Mouse (Mus musculus): ENCODE results near the gene Mrpl45.

The Mrpl45 gene

DNA sequence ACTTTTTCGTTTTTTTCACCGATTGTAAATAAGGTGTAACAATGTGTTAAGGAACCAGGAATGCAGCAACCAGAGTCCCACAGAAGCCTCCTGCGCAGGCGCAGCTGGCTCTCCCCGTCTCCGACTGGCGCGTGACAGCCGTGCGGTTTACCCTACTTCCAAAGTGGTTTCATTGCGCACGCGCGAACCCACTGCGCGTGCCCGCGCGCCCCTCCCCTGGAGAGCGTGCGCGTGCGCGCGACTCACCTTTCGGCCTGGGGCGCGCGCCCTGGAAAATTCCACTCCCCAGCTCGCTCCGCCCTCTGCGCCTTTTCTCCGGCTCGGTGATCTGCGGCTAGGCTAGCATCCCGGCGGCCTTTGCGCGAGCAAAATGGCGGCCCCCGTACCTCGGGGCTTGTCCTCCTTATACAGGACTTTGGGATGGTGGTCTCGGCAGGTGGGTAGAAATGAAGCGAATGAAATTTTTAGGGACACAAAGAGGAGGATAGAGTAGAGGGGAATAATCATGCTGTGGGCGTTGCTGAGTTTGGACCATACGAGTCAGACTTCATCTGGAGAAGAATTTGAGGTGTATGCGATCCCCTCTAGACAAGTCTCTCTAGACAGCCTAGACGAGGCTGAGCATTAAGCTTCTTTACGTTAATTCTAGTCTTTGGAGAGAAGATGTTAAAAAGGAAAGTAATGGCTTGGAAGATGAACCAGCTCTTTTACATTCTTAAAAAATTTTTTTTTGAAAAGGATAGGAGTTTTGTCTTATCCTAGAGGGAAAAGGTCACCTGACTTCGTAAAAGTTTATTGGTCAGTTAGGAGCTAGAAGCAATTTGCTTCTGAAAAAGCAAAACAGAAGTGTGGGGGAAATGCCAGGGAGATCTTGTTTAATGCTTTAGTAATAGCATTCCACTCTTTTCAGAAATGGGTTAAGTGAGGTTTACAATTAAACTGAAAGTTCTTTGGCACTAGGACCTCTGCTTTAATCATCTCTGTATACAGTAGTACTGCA, at the start of gene Mrpl45:
TSS of gene Mrpl45 (plus strand) at position 213 of the 1,000 bp plus-strand sequence.
- WGBS: under 1% methylated on average over 50 of the region's 50 CpGs

DNA sequence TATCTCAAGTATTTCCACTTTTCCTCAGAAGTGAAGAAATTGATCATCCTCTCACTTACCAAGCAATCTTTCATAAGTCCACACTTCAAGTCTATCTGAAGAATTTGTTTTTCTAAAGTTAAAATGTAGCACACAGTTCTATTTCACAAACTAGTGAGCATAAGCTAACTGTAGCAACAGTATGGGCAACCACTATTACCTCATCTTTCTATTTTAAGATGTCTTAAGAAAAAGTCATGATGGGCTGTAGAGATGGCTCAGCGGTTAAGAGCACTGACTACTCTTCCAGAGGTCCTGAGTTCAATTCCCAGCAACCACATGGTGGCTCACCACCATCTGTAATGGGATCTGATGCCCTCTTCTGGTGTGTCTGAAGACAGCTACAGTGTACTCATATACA, 49.0 kb upstream of the Mrpl45 start:
- WGBS: 79% methylated on average over 1 of the region's 1 CpGs

DNA sequence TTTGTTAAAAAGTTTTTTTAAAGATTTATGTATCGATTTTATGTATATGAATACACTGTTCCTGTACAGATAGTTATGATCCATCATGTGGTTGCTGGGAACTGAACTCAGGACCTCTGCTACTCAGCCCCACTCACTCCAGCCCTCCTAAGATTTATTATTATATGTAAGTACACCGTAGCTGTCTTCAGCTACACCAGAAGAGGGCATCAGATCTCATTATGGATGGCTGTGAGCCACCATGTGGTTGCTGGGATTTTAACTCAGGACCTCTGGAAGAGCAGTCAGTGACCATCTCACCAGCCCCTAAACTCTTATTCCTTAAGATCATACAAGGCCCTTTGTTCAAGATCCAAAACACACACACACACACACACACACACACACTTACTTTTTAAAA, 45.5 kb upstream of the Mrpl45 start:
- 65% methylated on average over 2 of the region's 2 CpGs for WGBS

DNA sequence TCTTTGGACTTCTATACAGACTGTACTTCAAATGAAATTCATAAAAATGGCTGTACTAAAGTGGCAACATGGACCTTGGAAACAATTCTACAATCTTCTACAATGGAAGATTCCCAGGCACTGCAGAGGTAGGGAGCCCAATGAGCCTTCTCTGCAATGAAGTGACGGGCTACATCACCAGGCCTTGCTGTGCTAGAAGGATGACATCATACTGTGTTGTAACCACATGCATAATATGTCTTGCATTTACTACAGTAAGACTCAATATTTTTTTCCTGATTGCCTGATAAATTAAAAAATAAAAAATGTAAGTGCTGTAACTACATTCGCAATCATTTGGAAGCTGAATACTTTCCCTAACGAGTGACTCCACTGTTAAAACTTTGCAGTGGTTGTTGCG, 42.7 kb upstream of the Mrpl45 start:
- 78% methylated on average over 4 of the region's 4 CpGs for WGBS

DNA sequence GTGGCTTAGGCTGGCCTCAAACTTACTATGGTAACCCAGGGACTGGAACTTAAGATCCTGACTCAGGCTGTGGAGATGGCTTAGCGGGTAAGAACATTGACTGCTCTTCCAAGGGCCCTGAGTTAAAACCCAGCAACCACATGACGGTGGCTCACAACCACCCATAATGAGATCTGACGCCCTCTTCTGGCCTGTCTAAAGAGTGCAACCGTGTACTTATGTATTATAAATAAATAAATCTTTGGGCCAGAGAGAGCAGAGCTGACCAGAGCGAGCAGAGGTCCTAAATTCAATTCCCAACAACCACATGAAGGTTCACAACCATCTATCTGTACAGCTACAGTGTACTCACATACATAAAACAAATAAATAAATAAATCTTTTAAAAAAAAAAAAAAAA, 41.9 kb upstream of the Mrpl45 start:
- WGBS: 88% methylated on average over 5 of the region's 5 CpGs

DNA sequence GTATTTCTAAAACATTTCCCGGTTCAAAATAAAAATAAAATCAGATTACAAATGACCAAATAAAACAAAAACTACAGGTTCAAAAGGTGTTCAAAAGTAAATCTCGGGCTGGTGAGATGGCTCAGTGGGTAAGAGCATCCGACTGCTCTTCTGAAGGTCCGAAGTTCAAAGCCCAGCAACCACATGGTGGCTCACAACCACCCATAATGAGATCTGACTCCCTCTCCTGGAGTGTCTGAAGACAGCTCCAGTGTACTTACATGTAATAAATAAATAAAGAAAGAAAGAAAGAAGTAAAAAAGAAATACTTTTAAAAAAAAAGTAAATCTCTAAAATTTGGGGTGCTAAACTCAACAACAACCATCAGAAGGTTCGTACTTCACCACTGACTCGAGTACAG, 40.6 kb upstream of the Mrpl45 start:
- 89% methylated on average over 6 of the region's 6 CpGs for WGBS

DNA sequence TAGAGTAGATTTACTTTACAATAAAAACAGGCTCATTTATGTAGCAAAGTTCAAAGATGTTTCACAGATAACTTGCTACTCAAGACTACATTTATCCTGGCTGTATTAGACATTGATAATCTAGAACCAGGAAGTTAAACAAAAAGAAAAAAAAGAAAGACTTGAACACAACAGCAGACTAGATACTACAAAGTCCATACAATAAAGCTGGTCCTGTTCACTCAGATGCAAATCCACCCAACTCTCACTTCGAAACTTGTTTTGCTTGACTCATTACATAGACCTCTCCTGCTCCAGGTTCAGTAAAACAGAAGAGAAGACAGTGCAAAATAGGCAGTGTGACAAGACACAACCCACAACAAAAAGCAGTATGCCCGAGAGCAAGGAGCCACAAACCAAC, 40.2 kb upstream of the Mrpl45 start:
- WGBS: 69% methylated on average over 2 of the region's 2 CpGs

DNA sequence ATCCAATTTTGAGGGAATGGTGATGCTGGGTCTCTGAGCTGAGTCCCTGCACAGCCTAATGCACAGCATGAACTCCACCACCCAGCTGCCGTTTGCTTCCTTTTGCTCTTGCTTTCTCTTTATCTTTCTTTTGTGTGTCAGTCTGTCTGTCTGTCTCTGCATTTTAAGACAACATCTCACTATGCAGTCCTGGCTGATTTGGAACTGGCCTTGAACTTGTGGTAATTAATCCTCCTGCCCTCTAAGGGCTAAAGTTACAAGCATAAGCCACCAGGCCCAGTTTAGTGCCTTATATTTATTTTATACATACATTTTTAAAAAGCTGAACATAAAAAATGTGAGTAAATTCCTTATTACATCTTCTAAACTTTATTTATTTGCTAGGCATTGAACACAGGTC, 39.5 kb upstream of the Mrpl45 start:
- 39% methylated on average over 1 of the region's 1 CpGs for WGBS

DNA sequence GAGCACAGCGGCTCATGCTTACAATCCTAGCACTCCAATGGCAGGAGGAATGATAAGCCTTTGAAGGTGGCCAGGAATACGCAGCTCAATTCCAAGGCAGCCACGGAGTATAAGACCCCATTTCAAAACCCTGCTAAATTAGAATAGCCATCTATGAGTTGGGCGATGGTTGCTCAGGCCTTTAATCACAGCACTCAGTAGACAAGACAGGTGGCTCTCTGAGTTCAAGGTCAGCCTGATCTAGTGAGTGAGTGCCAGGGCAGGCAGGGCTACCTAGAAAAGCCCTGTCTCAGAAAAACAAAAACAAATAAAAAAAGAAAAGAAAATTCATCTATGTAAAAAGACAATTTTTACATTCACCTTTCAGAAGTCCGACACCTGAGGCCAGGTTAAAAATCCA, 38.4 kb upstream of the Mrpl45 start:
- 80% methylated on average over 5 of the region's 5 CpGs for WGBS

DNA sequence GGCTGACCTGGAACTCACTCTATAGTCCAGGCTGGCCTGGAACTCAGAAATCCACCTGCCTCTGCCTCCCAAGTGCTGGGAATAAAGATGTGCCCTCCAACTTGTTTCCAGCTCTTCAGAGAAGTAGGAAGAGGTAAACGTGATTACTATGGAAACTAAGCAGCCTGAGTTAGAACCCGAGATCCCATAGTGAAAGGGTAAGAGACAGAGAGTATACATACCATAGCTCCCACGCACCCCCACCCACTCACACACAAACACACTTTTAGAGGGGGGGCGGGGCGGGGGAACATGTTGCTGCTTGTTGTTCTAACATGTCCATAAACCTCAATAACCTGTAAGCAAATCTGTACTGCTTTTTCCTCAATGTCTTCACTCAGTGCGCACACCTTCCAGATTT, 37.1 kb upstream of the Mrpl45 start:
- WGBS: 58% methylated on average over 6 of the region's 6 CpGs

DNA sequence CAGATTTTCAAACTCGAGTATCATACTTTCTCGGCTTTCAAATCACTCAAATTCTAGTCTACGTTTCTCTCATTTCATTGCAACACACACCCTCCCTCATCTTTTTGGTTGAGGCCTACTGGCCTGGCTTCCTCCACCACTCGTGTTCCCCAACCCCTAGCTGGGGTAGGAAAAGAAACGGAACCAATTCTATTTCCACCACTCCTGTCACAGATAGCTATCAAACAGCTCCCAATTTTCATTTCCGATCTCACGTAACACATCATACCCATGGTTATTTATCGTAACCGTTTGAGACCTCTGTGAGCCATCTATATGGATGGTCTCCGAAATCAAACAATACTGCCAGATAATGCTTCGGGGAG, 36.5 kb upstream of the Mrpl45 start:
- WGBS: 5% methylated on average over 11 of the region's 11 CpGs

DNA sequence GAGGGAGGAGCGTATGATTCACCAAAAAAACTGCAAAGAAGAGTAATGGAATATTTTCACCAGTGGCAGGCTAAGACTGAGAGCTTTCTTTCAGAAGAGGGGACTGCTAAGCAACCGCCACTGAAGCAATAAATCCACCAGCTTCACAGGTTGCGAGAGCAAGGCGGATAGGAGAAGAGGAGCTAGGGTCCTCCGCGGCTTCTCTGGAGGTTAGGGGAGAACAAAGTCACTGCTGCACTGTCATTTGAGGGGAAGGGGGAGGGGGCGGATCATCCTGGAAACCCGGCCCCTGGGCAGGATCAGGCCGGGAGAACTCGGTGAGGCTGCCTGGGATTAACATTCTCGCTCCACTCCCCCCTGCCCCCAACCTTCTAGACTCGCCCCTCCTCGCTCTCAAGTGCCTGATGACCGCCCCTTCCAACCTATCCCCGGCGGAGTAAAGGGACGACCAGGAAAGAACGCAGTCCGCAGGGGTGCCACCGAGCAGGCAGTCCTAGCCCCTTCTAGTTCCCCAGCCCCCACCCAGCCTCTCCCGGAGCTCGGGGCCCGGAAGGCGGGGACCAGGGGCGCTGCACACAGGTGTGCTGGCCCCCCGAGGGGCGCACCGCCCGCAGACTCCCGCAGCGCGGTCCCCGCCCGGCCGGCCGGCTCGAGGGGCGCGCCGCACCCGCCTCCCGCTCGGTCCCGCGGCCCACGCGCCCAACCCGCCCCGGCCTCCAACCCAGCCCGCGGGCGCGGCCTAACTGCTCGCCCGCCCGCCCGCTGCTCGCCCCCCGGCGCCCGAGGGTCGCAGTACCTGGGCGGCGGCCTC, 35.9 kb upstream of the Mrpl45 start:
- under 1% methylated on average over 64 of the region's 64 CpGs for WGBS

DNA sequence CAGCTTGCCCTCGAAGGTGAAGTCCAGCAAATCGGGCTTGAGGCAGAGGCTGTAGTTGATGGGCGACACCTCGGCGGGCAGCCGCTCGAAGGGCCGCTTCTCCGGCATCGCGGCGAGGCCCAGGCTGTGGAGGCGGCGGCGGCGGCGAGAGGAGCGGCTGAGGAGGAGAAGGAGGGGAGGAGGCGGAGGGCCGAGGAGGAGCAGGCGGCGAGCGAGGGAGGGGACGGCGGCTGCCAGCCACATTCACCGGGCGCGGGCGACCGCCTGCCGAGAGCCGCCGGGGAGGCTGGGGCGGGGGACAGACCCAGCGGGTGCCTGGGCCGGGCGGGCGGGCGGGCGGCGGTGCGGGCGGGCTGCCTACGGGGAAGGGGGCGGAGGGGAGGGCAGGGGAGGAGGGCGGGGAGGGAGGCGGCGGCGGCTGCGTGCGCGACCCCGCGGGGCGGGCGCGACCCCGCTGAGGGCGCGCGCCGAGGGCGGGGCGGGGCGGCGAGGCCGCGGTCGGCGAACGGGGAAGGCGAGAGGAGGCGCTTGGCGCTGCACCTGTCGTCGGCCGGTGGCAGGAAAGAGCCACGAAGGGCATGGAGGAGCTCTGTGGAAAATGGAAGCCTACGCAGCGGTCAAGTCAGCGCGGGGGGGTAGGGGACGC, 35.2 kb upstream of the Mrpl45 start, which contains the start of gene Npepps:
TSS of gene Npepps (minus strand) at position 423 of the 646 bp plus-strand sequence.
- 2% methylated on average over 64 of the region's 83 CpGs for WGBS

DNA sequence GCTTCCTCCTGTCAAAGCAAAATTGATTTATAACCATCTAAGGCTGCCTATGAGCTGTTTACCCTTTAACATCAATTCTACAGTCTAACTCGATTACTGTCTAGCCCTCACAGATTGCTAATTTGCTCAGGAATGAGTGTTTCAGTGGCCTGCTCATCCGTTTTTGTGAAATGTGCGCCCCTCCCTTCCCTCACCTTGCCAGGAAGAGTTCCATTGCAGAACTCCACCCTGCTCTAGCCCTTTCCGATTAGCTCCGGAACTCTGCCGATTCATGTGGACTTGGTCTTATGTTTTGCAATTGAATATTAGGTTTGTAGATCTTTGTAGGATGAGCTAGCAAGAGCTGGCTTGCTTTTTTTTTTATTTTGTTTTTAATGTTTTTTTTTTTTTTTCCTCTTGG, 33.3 kb upstream of the Mrpl45 start:
- 91% methylated on average over 6 of the region's 6 CpGs for WGBS

DNA sequence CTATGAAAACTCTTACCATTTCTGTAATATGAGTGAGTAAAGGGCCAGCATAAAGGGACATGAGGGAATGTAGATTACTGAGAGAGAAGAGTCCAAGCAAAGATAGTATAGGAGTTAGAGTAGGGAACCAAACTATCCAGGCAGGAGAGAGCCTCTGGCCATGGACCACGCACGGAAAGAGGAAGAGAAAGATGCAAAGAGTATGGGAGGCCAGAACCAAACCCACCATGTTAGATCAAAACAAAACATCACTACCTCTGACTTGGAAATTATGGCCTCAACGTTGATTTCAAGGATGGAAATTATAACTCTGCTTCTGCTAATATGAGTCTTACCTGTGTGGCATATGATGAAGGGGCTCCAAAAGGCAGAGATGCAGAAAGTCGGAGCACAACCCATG, 30.7 kb upstream of the Mrpl45 start:
- 81% methylated on average over 4 of the region's 4 CpGs for WGBS

DNA sequence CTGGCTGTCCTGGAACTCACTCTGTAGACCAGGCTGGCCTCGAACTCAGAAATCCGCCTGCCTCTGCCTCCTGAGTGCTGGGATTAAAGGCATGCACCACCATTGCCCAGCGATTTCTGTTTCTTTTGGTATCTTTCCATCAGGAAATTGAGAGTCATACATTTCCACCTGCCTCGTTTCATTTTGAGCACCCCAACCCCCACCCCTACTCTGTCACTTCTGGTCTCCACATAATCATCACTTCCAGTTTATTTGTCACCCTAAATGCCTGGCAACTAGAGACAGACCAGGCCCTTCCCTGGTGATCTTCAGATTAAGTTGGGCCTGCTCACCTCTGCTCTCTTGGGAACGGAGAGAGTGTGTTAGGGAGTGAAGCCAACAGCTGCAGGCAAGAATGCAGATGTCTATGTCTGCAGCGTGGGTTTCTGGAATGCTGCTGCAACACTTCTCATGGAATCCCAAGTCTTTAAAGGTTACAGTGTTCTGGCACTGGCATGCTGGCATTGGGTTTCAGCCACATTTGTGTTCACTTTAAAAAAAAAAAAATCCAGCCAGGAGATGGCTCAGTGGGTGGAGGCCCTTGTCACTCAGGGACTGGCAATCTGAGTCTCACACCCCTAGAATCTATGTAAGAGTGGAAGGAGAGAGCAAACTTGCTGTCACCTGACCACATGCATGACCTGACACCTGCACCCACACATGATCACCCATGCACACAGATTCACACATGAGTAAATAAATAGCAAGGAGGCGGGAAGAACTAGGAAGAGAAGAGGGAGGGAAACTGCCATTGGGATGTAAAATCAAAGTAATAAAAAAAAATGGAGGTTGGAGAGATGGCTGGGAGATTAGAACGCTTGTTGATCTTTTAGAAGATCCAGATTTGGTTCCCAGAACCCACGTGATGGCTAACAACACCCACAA, 29.4 kb upstream of the Mrpl45 start:
- 76% methylated on average over 9 of the region's 9 CpGs for WGBS

DNA sequence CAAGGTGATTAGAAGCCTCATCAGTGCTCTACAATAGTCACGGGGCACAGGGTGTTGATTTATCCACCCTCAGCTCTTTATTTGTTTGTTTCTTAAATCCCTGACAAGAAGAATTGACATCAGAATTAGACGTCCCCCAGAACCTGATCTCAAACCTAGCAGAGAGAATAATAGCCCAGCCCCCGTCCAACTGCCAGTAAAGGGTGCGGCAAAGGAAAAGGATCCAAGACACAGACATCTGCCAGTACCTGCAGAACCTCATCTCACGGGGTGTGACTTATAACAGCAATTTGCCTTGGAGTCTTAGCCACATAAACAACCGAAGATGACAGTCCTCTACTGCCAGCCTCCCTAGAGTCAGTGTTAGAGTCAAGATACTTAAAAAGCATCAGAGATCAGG, 28.5 kb upstream of the Mrpl45 start:
- WGBS: 69% methylated on average over 6 of the region's 6 CpGs

DNA sequence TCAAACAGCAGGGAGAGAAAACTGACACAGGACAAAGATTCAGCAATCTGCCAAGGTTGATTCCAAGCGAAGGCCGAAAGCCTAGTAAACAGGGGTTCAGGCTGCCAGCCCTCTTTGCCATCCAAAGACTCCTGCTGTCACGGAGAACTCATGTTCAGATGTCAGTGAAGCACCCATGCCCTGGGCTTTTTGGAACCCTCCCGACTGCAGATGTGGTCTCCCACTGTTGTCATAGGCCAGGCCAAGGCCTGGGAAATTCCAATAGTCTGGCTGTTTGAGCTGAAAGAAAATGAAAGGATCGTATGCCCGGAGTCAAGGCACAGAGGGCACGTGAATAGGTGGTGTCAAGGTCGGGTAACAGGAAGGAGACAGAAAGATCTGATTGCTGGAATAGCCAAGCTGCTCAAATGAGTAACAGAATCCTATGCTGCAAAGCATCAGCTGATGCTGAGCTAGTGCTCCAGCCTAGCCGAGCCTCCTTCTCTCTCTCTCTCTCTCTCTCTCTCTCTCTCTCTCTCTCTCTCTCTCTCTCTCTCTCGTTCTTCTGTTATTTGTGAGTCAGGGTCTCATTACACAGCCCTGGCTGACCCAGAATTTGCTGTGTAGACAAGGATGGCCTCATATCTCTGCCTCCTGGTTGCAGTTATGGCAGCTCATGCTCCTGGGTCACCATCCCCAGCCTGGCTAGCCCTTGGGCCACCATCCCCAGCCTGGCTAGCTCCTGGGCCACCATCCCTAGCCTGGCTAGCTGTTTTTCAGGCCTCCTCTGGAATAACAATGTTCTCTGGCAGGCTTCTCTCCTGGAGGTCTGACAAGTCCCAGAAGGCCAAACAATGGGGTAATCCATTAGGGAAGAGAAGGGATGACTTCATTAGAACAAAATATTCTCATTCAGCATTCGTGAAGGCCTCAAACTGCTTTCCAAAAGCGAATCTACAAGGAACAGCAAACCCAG, 26.0 kb upstream of the Mrpl45 start:
- WGBS: 60% methylated on average over 12 of the region's 12 CpGs

DNA sequence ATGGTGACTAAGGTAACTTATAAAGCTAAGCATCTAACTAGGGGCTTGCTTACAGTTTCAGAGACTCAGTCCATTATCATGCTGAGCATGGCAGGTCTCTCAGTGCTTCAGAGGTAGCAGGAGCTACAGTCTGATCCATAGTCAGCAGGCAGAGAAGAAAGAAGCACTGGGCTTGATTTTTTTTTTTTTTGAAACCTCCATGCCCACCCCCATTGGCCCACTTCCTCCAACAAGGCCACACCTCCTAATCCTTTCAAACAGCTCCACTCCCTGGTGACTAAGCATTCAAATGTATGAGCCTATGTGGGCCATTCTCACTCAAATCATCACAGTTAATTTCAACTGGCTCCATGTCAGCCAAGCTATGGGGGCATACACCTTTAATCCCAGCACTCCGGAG, 22.8 kb upstream of the Mrpl45 start:
- WGBS: 81% methylated on average over 1 of the region's 1 CpGs

DNA sequence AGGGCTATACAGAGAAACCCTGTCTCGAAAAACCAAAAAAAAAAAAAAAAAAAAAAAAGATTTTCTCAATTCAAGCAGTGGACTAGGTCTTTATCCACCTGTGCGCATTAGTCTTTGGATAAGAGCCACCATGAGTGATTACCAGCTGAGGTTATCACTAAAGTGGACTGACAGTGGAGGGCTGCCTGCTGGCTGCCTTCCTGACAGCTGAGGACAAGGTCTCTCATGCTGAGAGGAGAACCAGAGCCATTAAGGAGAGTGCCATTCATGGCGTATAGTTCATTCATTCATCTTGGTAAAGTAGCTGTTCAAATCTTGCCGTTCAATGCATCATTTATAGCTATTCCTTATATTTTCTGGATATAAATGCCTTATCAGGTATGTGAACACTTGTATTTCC, 19.0 kb upstream of the Mrpl45 start:
- 95% methylated on average over 3 of the region's 4 CpGs for WGBS
